Mouse (Mus musculus): ENCODE data around the gene Tm9sf2.
"Not testable (repeated sequence)": the region's sequence is repeated elsewhere in the genome, so short reads cannot be mapped to it uniquely, and the experiment has no call there.

Gene Tm9sf2

GRCm38 (mm10) chr14:122099584-122099983, 7.3 kb upstream of the Tm9sf2 start:
- DNase-seq (ENCODE audit: low spot score in 2 of 2) = no peak

GRCm38 (mm10) chr14:122101890-122102289, 4.9 kb upstream of the Tm9sf2 start:
- not testable (repeated sequence) for DNase-seq (ENCODE audit: low spot score in 2 of 2)

DNA sequence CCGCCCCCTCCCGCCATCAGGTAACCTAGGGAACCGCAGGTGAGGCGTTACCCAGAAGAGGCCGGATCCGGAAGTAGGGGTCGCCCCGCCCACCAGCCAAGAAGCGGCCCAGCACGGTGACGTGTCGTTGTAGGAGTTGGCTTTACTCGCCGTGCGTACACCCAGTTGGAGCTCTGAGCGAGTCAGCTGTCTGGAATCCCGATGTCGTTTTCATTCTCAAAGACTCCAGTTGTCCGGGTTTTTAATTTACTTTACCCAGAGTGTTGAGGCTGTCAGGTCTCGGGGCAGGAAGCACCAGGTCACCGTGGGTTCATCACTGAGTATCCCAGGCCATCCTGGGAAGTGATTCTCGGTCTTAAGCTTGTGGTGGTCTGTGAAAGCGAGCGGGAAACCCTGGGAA, 2.0 kb upstream of the Tm9sf2 start:
- peak; percentile 90 to 93 for DNase-seq (ENCODE audit: low spot score in 2 of 2)

GRCm38 (mm10) chr14:122105391-122106285, 1.2 kb upstream of the Tm9sf2 start:
- no peak for DNase-seq (ENCODE audit: low spot score in 2 of 2)

- no peak for DNase-seq (ENCODE audit: low spot score in 2 of 2)
Observed at GRCm38 (mm10) chr14:122107481-122108214, 810 bp downstream of the Tm9sf2 start.

DNA sequence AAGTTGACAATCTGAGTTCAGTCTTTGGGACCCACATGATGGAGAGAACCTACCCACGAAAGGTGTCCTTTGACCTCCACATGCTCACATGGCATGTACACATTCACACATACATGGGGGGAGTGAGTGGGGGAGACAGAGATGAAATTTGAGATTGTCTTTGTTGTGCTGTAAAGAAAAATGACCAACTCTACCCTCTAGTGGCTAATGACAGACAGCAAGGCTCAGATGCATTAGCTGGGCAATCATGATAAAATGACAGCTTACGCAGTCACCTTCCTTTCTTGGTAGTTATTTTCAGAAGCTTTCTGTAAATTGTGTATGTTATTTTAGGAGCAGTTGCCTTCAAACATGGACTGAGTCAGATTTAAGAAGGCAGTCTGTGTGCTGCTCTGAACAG, 4.8 kb downstream of the Tm9sf2 start:
- DNase-seq (ENCODE audit: low spot score in 2 of 2) = no peak

GRCm38 (mm10) chr14:122112311-122112710, 5.5 kb downstream of the Tm9sf2 start:
- DNase-seq (ENCODE audit: low spot score in 2 of 2) = no peak

DNA sequence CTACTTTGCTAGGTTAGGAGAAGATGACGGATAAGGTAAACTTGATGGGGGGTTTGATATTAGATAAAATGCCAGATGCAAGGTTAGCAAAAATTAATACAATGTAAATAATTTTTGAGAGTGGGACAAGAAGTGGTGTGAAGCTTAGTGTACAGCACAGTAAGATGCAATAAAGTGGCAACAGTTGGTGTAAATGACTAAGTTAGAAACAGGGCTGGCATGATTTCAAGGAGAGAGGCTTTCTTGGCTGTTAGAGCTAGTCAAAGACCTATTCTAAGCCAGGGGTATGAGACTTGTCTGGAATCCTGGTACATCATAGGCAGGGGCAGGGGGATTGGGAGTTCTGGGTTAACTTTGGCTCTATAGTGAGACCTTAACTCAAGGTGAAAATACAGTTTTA, 9.4 kb downstream of the Tm9sf2 start:
- no peak for DNase-seq (ENCODE audit: low spot score in 2 of 2)

GRCm38 (mm10) chr14:122130111-122130797, 23.4 kb downstream of the Tm9sf2 start:
- DNase-seq (ENCODE audit: low spot score in 2 of 2) = peak in 1 of 2 experiments; percentile 22

DNA sequence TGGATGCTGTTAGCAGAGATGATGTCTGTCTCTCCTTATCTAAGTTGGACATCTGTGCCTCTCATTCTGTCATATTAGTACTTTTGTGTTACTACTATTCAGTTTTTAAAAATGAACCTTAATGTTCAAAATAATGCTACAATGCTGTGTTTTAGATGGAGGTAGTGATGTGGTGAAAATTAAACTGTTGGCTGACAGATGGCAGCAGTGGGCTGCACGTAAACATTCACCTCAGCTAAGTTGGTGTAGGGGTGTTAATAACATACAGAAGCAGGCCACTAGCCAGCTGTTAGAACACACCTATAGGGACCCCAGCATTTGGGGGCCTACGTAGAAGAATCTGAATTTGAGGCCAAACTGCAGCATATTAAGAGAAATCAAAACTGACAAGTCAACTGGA, 24.8 kb downstream of the Tm9sf2 start:
- no peak for DNase-seq (ENCODE audit: low spot score in 2 of 2)

DNA sequence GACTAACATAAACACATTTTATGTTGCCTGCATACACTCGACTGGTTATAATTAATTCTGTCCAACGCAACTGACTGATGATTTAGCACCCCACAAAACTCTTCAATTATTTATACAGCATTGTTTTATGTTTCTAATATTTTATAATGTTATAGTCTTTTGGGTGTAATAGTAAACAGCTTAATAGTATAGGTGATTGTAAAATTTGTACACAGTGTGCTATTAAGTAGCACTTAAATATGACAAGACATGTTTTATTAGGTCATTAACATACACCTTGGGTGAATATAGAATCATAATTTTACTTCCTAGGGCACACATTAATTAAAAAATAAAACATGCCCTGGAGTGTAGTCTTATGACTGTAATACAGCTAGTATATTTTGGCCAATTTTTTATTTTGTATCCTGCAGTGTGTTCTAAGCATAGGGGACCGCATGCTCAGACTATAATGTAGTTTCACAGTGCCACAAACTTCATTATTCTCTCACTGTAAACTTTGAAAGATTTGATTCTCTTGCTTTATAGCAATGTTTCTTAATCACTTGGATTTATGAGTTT, 29.6 kb downstream of the Tm9sf2 start:
- no peak for DNase-seq (ENCODE audit: low spot score in 2 of 2)

DNA sequence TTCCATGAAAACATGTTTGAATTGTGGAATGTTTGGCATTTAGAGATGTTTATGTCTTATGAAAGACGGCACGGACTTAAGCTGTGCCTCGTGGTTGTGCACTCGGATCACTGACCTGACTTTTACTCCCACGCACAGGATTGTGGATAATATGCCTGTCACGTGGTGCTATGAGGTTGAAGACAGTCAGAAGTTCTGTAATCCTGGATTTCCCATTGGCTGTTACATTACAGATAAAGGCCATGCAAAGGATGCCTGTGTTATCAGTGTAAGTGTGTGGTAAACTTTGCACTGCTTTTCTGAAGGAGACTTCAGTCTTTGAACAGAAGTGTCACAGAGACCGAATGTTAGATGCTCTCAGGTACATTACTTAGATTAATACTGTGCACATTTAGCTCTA, 30.4 kb downstream of the Tm9sf2 start:
- no peak for DNase-seq (ENCODE audit: low spot score in 2 of 2)

DNA sequence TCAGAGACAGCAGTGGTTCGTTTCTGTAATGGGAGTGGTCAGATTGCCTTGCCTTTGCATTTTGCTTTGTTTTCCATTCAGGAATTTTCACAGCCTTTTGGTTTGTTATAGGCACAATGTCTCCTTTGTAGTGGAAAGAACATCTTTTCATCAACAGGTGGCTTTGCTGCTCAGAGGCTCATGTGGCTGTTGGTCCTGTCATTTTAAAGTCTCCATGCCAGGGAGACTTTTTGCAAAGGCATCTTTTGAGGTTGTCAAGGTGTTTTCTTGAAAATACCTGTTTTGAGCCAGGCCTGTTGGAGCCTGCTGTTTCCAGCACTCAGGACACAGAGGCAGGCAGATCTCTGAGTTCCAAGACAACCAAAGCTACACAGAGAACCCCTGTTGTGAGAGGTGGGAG, 33.3 kb downstream of the Tm9sf2 start:
- no peak for DNase-seq (ENCODE audit: low spot score in 2 of 2)

DNA sequence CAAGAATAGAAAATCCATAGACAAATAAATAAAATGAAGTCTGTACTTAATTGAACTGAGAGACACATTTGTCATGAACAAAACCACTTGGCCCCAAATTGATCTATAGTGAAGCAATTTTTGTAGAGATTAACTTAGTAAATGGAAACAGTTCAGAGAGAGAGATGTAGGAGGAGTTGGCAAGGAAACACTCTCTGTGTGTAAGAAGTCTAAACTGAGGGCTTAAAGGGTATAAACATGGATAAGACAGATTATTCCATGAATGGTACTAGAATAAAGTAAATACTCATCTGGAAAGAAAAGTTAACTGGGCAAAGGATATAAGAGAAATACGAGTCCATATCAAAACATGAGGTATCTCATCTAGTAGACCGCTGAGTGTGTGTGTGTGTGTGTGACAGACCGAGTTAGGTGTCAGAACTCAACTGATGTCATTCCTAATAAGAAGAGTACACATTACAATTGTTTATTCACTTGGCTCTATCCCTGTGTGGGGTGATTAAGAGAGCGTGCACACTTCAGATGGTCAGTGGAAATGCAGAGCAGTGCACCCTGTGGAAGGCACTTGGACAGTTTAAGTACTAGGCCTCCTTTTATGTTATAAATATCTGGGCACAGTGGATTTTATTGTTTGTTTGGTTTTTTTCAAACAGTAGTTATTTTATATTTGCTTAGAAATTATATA, 36.9 kb downstream of the Tm9sf2 start:
- DNase-seq (ENCODE audit: low spot score in 2 of 2) = no peak

GRCm38 (mm10) chr14:122145374-122145773, 38.5 kb downstream of the Tm9sf2 start:
- DNase-seq (ENCODE audit: low spot score in 2 of 2) = no peak

- no peak for DNase-seq (ENCODE audit: low spot score in 2 of 2)
Observed at GRCm38 (mm10) chr14:122150616-122151015, 43.8 kb downstream of the Tm9sf2 start.

DNA sequence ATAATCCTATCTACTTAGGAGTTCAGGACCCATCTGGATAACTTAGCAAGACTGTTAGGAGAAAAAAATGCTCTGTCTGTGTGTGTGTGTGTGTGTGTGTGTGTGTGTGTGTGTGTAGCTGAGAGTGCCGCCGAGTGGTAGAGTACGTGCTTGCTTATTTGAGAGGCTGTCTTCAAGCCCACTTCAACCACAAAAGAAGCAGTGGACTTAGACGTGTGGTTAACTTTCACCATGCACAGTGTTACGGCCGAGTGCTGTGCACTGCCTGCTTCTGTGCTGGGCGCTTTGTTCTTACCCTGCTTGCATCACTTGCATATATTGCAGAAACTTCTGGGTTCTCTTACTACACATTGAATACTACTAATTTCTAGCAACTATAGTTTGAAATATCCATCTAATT, 50.9 kb downstream of the Tm9sf2 start:
- no peak for DNase-seq (ENCODE audit: low spot score in 2 of 2)

- no peak for DNase-seq (ENCODE audit: low spot score in 2 of 2)
Observed at GRCm38 (mm10) chr14:122160916-122161315, 54.1 kb downstream of the Tm9sf2 start.

GRCm38 (mm10) chr14:122168912-122169311, 62.1 kb downstream of the Tm9sf2 start:
- no peak for DNase-seq (ENCODE audit: low spot score in 2 of 2)

GRCm38 (mm10) chr14:122170202-122170781, 63.5 kb downstream of the Tm9sf2 start:
- no peak for DNase-seq (ENCODE audit: low spot score in 2 of 2)

- DNase-seq (ENCODE audit: low spot score in 2 of 2) = no peak
Observed at GRCm38 (mm10) chr14:122171031-122171430, 64.2 kb downstream of the Tm9sf2 start.
